Mouse (Mus musculus): ENCODE results near the gene Rab3a.

GRCm38 (mm10) chr8:70715086-70715485 lies 39.4 kb upstream of the Rab3a start:
- no peak for TF ChIP-seq CTCF (IDR thresholded peaks at IDR 0.05; ENCODE audit: low read depth, low read length)
- TF ChIP-seq TAL1 (conservative IDR thresholded peaks at IDR 0.05; ENCODE audit: low read depth, low read length): no peak
- TF ChIP-seq GATA2 (IDR thresholded peaks at IDR 0.05; ENCODE audit: borderline replicate concordance, low read depth, low read length): no peak
- no peak for TF ChIP-seq POLR2AphosphoS5 (IDR thresholded peaks at IDR 0.05; ENCODE audit: insufficient replicate concordance, low read depth, low read length)
- TF ChIP-seq GATA1 (IDR thresholded peaks at IDR 0.05; ENCODE audit: borderline replicate concordance, low read length): no peak
